Mouse (Mus musculus): ENCODE measurements around the gene Coro1c. TPM values are rescaled to one million over a fixed set of nuclear protein-coding genes. Genes with fewer than 3 reads are reported as not detected.

The Coro1c gene
- polyA plus RNA-seq, 1 experiment from 2014 or later = 138 TPM

- WGBS = 46% methylated on average over 16 of the region's 16 CpGs
- no peak for ATAC-seq (ENCODE audit: low read depth)
- Histone ChIP-seq H3K27me3 (ENCODE audit: control insufficient read depth, insufficient read depth, low read depth, low read length) (no peaks in the 10 kb centered on the region), H3K9ac (ENCODE audit: low read length) (no peak overlapping the region), H3K4me3 (ENCODE audit: low read length) (no peak overlapping the region), H3K4me2 (ENCODE audit: low read depth, low read length) (no peak overlapping the region), H3K4me1 (replicated peaks; ENCODE audit: control insufficient read depth, insufficient read depth, low read length) (no peaks in the 10 kb centered on the region), H3K27ac (ENCODE audit: low read length) (no peak overlapping the region), H3K9me3 (ENCODE audit: control insufficient read depth, low read length) (no peaks in the 10 kb centered on the region), H3K36me3 (ENCODE audit: control insufficient read depth, insufficient read depth, low read length) (no peaks in the 10 kb centered on the region)
Observed at GRCm38 (mm10) chr5:113833316-113833947, 75.1 kb downstream of the Coro1c start.

- Histone ChIP-seq H3K27ac (ENCODE audit: low read length) (no peak within 1 kb of the TSS), H3K9ac (ENCODE audit: low read length) (no peak within 1 kb of the TSS), H3K9me3 (ENCODE audit: control insufficient read depth, low read length) (no peaks in the 10 kb centered on the region), H3K36me3 (ENCODE audit: control insufficient read depth, insufficient read depth, low read length) (no peaks in the 10 kb centered on the region), H3K27me3 (ENCODE audit: control insufficient read depth, insufficient read depth, low read depth, low read length) (no peaks in the 10 kb centered on the region), H3K4me2 (ENCODE audit: low read depth, low read length) (no peak within 1 kb of the TSS), H3K4me3 (ENCODE audit: low read length) (no peak within 1 kb of the TSS), H3K4me1 (replicated peaks; ENCODE audit: control insufficient read depth, insufficient read depth, low read length) (no peaks in the 10 kb centered on the region)
- WGBS = 30% methylated on average over 8 of the region's 8 CpGs
- no peak for ATAC-seq (ENCODE audit: low read depth)
Observed at GRCm38 (mm10) chr5:113832490-113832901, 76.1 kb downstream of the Coro1c start, which contains the start of gene Selplg. Selplg (minus strand) TSS chr5:113832644.

- H3K9ac ChIP-seq (ENCODE audit: low read length) = no peak overlapping the region
- ATAC-seq (ENCODE audit: low read depth) = no peak
- no peak overlapping the region for H3K27ac ChIP-seq (ENCODE audit: low read length)
- H3K36me3 ChIP-seq (ENCODE audit: control insufficient read depth, insufficient read depth, low read length) = no peaks in the 10 kb centered on the region
- no peaks in the 10 kb centered on the region for H3K4me1 ChIP-seq (replicated peaks; ENCODE audit: control insufficient read depth, insufficient read depth, low read length)
- H3K4me3 ChIP-seq (ENCODE audit: low read length) = no peak overlapping the region
- no peaks in the 10 kb centered on the region for H3K27me3 ChIP-seq (ENCODE audit: control insufficient read depth, insufficient read depth, low read depth, low read length)
- no peaks in the 10 kb centered on the region for H3K9me3 ChIP-seq (ENCODE audit: control insufficient read depth, low read length)
- WGBS = 37% methylated on average over 3 of the region's 3 CpGs
- no peak overlapping the region for H3K4me2 ChIP-seq (ENCODE audit: low read depth, low read length)
Observed at GRCm38 (mm10) chr5:113831741-113832140, 76.8 kb downstream of the Coro1c start.

GRCm38 (mm10) chr5:113830796-113831195, 77.8 kb downstream of the Coro1c start:
- no peak for ATAC-seq (ENCODE audit: low read depth)
- Histone ChIP-seq H3K4me3 (ENCODE audit: low read length) (no peak overlapping the region), H3K36me3 (ENCODE audit: control insufficient read depth, insufficient read depth, low read length) (no peaks in the 10 kb centered on the region), H3K27ac (ENCODE audit: low read length) (no peak overlapping the region), H3K9me3 (ENCODE audit: control insufficient read depth, low read length) (no peaks in the 10 kb centered on the region), H3K27me3 (ENCODE audit: control insufficient read depth, insufficient read depth, low read depth, low read length) (no peaks in the 10 kb centered on the region), H3K9ac (ENCODE audit: low read length) (no peak overlapping the region), H3K4me1 (replicated peaks; ENCODE audit: control insufficient read depth, insufficient read depth, low read length) (no peaks in the 10 kb centered on the region), H3K4me2 (ENCODE audit: low read depth, low read length) (no peak overlapping the region)
- WGBS = 81% methylated on average over 5 of the region's 5 CpGs

- H3K27ac ChIP-seq (ENCODE audit: low read length) = no peak overlapping the region
- ATAC-seq (ENCODE audit: low read depth) = no peak
- H3K27me3 ChIP-seq (ENCODE audit: control insufficient read depth, insufficient read depth, low read depth, low read length) = no peaks in the 10 kb centered on the region; the same call in 1 of the 2 replicates
- H3K9ac ChIP-seq (ENCODE audit: low read length) = no peak overlapping the region
- H3K9me3 ChIP-seq (ENCODE audit: control insufficient read depth, low read length) = no peaks in the 10 kb centered on the region
- no peaks in the 10 kb centered on the region for H3K36me3 ChIP-seq (ENCODE audit: control insufficient read depth, insufficient read depth, low read length)
- 49% methylated on average over 10 of the region's 10 CpGs for WGBS
- H3K4me2 ChIP-seq (ENCODE audit: low read depth, low read length) = no peak overlapping the region
- no peak overlapping the region for H3K4me3 ChIP-seq (ENCODE audit: low read length)
- H3K4me1 ChIP-seq (replicated peaks; ENCODE audit: control insufficient read depth, insufficient read depth, low read length) = no peaks in the 10 kb centered on the region
Observed at GRCm38 (mm10) chr5:113830292-113830643, 78.3 kb downstream of the Coro1c start.

- WGBS = 68% methylated on average over 7 of the region's 7 CpGs
- no peak for ATAC-seq (ENCODE audit: low read depth)
- H3K4me2 ChIP-seq (ENCODE audit: low read depth, low read length) = no peak overlapping the region
- H3K9me3 ChIP-seq (ENCODE audit: control insufficient read depth, low read length) = no peaks in the 10 kb centered on the region
- no peaks in the 10 kb centered on the region for H3K4me1 ChIP-seq (replicated peaks; ENCODE audit: control insufficient read depth, insufficient read depth, low read length)
- no peak overlapping the region for H3K9ac ChIP-seq (ENCODE audit: low read length)
- no peaks in the 10 kb centered on the region for H3K36me3 ChIP-seq (ENCODE audit: control insufficient read depth, insufficient read depth, low read length)
- no peaks in the 10 kb centered on the region; the same call in 1 of the 2 replicates for H3K27me3 ChIP-seq (ENCODE audit: control insufficient read depth, insufficient read depth, low read depth, low read length)
- H3K27ac ChIP-seq (ENCODE audit: low read length) = no peak overlapping the region
- no peak overlapping the region for H3K4me3 ChIP-seq (ENCODE audit: low read length)
Observed at GRCm38 (mm10) chr5:113829566-113830291, 78.8 kb downstream of the Coro1c start.

- H3K36me3 ChIP-seq (ENCODE audit: control insufficient read depth, insufficient read depth, low read length) = no peaks in the 10 kb centered on the region
- no peaks in the 10 kb centered on the region for H3K4me1 ChIP-seq (replicated peaks; ENCODE audit: control insufficient read depth, insufficient read depth, low read length)
- WGBS = 39% methylated on average over 7 of the region's 7 CpGs
- no peak overlapping the region for H3K4me3 ChIP-seq (ENCODE audit: low read length)
- H3K27ac ChIP-seq (ENCODE audit: low read length) = no peak overlapping the region
- H3K9ac ChIP-seq (ENCODE audit: low read length) = 0 out of 2 replicates have a peak overlapping the region, but pooled peaks have one; percentile 5
- H3K4me2 ChIP-seq (ENCODE audit: low read depth, low read length) = no peak overlapping the region
- no peaks in the 10 kb centered on the region; the same call in 1 of the 2 replicates for H3K27me3 ChIP-seq (ENCODE audit: control insufficient read depth, insufficient read depth, low read depth, low read length)
- peak; percentile 55; the same call in 1 of the 2 replicates for ATAC-seq (ENCODE audit: low read depth)
- H3K9me3 ChIP-seq (ENCODE audit: control insufficient read depth, low read length) = no peaks in the 10 kb centered on the region
Observed at GRCm38 (mm10) chr5:113828481-113828880, 80.1 kb downstream of the Coro1c start.

GRCm38 (mm10) chr5:113827991-113828411, 80.6 kb downstream of the Coro1c start:
- Histone ChIP-seq H3K4me2 (ENCODE audit: low read depth, low read length) (no peak overlapping the region), H3K4me3 (ENCODE audit: low read length) (no peak overlapping the region), H3K36me3 (ENCODE audit: control insufficient read depth, insufficient read depth, low read length) (no peaks in the 10 kb centered on the region), H3K9ac (ENCODE audit: low read length) (no peak overlapping the region), H3K27me3 (ENCODE audit: control insufficient read depth, insufficient read depth, low read depth, low read length) (no peaks in the 10 kb centered on the region; the same call in 1 of the 2 replicates), H3K27ac (ENCODE audit: low read length) (no peak overlapping the region), H3K4me1 (replicated peaks; ENCODE audit: control insufficient read depth, insufficient read depth, low read length) (no peaks in the 10 kb centered on the region), H3K9me3 (ENCODE audit: control insufficient read depth, low read length) (no peaks in the 10 kb centered on the region)
- ATAC-seq (ENCODE audit: low read depth) = no peak; the same call in 1 of the 2 replicates
- WGBS = 32% methylated on average over 3 of the region's 4 CpGs

GRCm38 (mm10) chr5:113826619-113827018, 81.9 kb downstream of the Coro1c start:
- Histone ChIP-seq H3K9me3 (ENCODE audit: control insufficient read depth, low read length) (no peaks in the 10 kb centered on the region), H3K36me3 (ENCODE audit: control insufficient read depth, insufficient read depth, low read length) (no peaks in the 10 kb centered on the region), H3K9ac (ENCODE audit: low read length) (no peak overlapping the region), H3K4me1 (replicated peaks; ENCODE audit: control insufficient read depth, insufficient read depth, low read length) (no peaks in the 10 kb centered on the region), H3K27me3 (ENCODE audit: control insufficient read depth, insufficient read depth, low read depth, low read length) (no peaks in the 10 kb centered on the region; the same call in 1 of the 2 replicates), H3K27ac (ENCODE audit: low read length) (no peak overlapping the region), H3K4me3 (ENCODE audit: low read length) (no peak overlapping the region), H3K4me2 (ENCODE audit: low read depth, low read length) (no peak overlapping the region)
- no peak for ATAC-seq (ENCODE audit: low read depth)
- 82% methylated on average over 4 of the region's 4 CpGs for WGBS

Measured in lung, embryonic 16.5 days (tissue).